Mouse (Mus musculus) embryonic fibroblast, embryonic 13.5 days (primary cell): ENCODE results near the gene Prok1. TPM values are rescaled to one million over a fixed set of nuclear protein-coding genes. Genes with fewer than 3 reads are reported as not detected.

Source experiments
- H3K27ac ChIP-seq: 2 replicates; pipeline ENCODE4 v1.5.1; 2012; ENCODE audit warnings: low read length, control low read depth, inconsistent platforms; ENCODE audit not compliant: insufficient read depth
- H3K4me1 ChIP-seq: 2 replicates; pipeline ENCODE4 v1.6.1; 2011; ENCODE audit warnings: low read length; ENCODE audit not compliant: control insufficient read depth, insufficient read depth
- H3K4me3 ChIP-seq: 2 replicates; pipeline ENCODE4 v1.5.1; 2011; ENCODE audit warnings: mild to moderate bottlenecking, control low read depth, low read length; ENCODE audit not compliant: insufficient read depth
- CTCF ChIP-seq: IDR thresholded peaks from 2 replicates; pipeline ENCODE4 v1.5.1; 2011; ENCODE audit warnings: mild to moderate bottlenecking, control low read depth, low read length, moderate library complexity, borderline replicate concordance; ENCODE audit not compliant: insufficient read depth
- POLR2A ChIP-seq: IDR thresholded peaks from 2 replicates; pipeline ENCODE4 v1.6.1; 2011; ENCODE audit warnings: low read depth, mild to moderate bottlenecking, control low read depth, low read length, moderate library complexity
- polyA plus RNA-seq: library from polyadenylated mRNA; stranded (reverse); fragments of >200 nt; gene quantifications from 2 replicates; pipeline ENCODE4 v1.2.4, GENCODE M21; 2011; ENCODE audit warnings: low read depth; ENCODE audit not compliant: missing spikeins, insufficient read length

Prok1 gene
- polyA plus RNA-seq = not detected in 2 replicates

DNA sequence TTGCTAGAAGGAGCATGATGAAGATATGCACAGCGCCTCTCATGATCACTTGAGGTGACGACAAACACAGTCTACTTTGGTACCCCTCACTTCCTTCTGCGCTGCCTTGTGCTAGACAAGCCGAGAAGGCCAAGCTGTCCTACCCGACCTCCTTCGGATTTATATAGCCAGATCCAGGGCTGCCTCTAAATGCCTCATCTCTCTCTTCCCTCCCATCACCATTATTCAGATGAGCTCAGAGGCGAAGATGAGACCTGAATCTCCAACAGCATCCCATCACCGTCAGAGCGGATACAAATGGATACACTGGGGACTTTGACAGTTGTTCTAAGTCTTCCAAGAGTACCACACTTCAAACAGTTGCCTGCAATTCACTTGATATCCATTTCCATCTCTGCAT, at the start of gene Prok1:
Prok1 (minus strand) TSS at position 101 of the 400 bp plus-strand sequence.
- Histone ChIP-seq H3K4me3 (no peak within 1 kb of the TSS), H3K4me1 (no peaks in the 10 kb centered on the region), H3K27ac (no peak within 1 kb of the TSS)
- TF ChIP-seq CTCF (no peak), POLR2A (no peak)

DNA sequence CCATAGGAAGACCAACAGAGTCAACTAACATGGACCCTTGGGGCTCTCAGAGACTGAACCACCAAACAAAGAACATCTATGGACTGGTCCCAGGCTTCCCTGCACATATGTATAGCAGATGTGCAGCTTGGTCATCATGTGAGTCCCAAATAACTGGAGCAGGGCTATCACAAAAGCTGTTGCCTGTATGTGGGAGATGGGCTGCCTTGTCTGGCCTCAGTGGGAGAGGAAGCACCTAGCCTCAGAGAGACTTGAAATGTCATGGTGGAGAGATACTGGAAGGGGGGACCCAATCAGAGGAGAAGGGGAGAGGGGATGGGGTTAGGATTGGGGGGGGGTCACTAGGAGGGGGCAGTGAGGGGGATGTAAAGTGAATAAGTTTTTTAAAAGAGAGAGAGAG, 47.8 kb upstream of the Prok1 start:
- Histone ChIP-seq H3K4me1 (no peaks in the 10 kb centered on the region), H3K4me3 (no peak overlapping the region), H3K27ac (no peak overlapping the region)
- no peak for TF ChIP-seq POLR2A
- no peak for TF ChIP-seq CTCF

DNA sequence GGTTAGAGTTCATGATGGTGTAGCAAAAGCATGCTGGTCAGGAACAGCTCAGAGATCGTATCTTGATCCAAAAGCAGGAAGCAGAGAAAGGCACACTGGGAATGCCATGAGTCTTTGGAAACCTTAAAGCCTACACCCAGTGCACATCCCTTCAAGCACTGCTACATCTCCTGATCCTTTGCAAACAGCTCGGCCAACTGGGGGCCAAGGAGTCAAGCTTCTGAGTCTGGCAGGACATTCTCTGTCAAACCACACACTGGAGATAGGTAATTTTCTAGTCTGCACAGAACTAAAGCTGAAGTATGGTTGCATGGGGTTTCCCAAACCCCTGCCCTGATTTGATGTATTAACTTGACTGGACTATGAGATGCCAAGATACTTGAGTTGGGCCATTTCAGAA, 46.6 kb upstream of the Prok1 start:
- TF ChIP-seq POLR2A (no peak), CTCF (no peak)
- Histone ChIP-seq H3K4me1 (no peaks in the 10 kb centered on the region), H3K27ac (no peak overlapping the region), H3K4me3 (no peak overlapping the region)

DNA sequence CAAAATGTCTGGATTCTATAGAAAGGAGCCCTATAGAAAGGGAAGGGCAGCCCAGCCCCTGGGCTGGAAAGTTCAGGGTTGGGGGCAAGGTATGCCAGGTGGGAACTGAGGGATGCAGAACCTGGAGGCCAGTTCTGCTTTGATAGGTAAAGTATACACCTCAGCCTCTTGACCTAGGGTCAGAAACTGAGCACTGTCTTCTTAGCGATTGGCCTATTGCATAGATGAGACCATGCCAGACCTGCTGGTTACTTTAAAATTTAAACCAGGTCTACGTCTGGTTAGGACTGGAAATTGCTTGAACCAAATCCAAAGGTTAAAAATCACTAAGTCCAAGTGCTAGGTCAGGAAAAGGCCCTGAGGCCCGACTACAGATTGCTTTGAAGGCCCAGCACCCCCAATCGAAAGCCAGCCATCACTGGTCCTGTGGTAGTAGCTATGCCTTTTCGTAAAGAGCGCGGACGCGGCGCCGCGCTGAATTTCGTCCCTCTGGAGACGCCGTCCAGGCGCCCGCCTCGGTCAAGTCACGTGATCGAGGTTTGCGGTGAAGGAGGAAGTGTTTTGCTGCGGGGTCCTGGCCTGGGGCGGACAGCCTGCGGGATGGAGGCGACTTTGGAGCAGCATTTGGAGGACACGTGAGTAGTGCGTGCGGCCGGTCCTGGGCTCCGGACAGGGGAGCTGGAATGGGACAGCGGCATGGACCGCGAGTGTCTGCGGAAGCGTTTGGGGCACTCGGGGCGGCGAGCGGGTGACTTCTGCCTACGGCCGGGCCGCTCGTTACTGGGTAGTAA, 39.2 kb upstream of the Prok1 start, which contains the start of gene Lamtor5:
Lamtor5 (plus strand) TSS at position 380 of the 791 bp plus-strand sequence.
- Histone ChIP-seq H3K27ac (no peak within 1 kb of the TSS), H3K4me1 (peaks cover 4% of the 10 kb centered on the region; the same call in 1 of the 2 replicates), H3K4me3 (peak within 1 kb of the TSS; percentile 65)
- peak; percentile 46 for TF ChIP-seq POLR2A
- no peak for TF ChIP-seq CTCF

DNA sequence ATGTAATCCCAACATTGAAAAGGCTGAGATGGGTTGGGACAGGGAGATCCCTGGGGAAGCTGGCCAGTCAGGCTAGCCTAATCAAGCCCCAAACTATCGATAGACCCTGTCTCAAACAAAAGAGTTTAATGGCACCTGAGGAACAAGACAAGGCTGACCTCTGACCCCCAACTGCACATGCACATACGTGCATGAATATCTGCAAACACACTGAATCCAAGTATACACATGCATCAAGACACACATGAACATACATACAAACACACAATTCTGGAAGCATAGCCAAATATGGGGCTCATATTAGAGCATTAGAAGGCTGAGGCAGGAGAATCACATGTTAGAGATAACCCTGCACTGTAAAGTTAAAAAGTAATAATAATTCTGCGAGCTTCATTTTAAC, 37.1 kb upstream of the Prok1 start:
- Histone ChIP-seq H3K27ac (no peak overlapping the region), H3K4me3 (no peak overlapping the region), H3K4me1 (peaks cover 4% of the 10 kb centered on the region; the same call in 1 of the 2 replicates)
- no peak for TF ChIP-seq POLR2A
- no peak for TF ChIP-seq CTCF

- TF ChIP-seq CTCF (no peak), POLR2A (no peak)
- H3K4me3 ChIP-seq = no peak overlapping the region
- H3K27ac ChIP-seq = no peak overlapping the region
- peaks cover 4% of the 10 kb centered on the region for H3K4me1 ChIP-seq
Measured at GRCm38 (mm10) chr3:107275996-107276395, 36.5 kb upstream of the Prok1 start.

DNA sequence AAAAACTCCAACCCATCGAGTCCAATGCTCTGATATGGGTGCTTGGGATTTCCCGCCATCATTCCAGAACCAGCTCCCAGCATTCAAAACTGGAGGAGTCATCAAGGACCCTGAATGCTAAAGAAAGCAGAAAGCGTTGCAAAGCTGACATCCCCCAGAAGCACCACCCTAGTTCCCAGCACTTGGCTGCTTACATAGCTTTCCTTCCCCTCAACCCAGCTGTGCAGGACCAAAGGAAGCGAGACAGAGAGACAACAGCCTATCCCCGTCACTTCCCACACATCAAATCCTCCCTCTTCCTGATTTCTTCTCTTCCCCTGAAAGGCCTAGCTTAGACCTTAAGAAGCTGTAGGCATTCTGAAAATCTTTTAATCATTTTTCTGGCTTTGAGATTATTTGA, 35.8 kb upstream of the Prok1 start:
- Histone ChIP-seq H3K4me3 (no peak overlapping the region), H3K27ac (no peak overlapping the region), H3K4me1 (peaks cover 4% of the 10 kb centered on the region)
- TF ChIP-seq CTCF (no peak), POLR2A (no peak)

DNA sequence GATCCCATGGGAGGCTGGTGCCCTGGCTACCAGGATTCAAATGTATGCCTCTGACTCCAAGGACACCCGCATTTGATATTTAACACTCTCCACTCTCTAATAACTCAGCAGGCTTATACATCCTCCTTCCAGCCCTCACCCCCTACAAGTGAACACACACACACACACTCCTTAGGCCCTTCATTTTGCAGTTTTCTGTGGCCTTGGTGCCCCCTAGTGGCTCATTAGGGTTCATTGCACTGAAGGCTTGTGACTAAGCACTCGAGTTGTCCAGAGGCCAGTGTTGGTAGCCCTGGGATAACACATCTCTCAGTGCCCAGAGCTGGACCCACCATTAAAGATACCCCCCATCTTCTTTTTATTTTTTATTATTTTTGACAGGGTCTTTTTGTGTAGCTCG, 34.3 kb upstream of the Prok1 start:
- TF ChIP-seq CTCF (peak; percentile 41; the same call in 1 of the 2 replicates), POLR2A (no peak)
- Histone ChIP-seq H3K4me3 (no peak overlapping the region), H3K4me1 (no peaks in the 10 kb centered on the region; the same call in 1 of the 2 replicates), H3K27ac (no peak overlapping the region)

DNA sequence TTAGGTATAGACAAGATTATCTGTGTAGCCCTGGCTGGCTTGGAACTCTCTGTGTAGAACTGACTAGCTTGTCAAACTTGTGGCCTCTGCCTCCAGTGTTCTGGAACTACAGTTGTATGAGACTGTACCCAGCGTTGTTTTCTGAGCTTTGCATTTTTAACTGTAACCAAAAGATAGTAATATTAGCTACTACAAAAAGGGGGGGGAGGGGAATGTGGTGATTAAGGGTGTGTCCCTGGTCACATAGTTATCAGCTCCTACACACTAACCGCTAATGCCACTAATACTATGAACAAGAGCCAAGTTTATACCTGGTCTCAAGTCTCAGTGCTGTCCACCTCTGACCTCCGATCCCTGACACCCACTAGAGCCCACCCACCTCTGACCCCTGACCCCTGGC, 32.9 kb upstream of the Prok1 start:
- Histone ChIP-seq H3K27ac (no peak overlapping the region), H3K4me1 (no peaks in the 10 kb centered on the region; the same call in 1 of the 2 replicates), H3K4me3 (no peak overlapping the region)
- TF ChIP-seq CTCF = no peak
- TF ChIP-seq POLR2A = no peak

- TF ChIP-seq CTCF (no peak), POLR2A (no peak)
- Histone ChIP-seq H3K4me3 (no peak overlapping the region), H3K27ac (no peak overlapping the region), H3K4me1 (no peaks in the 10 kb centered on the region; the same call in 1 of the 2 replicates)
Measured at GRCm38 (mm10) chr3:107266814-107267345, 27.4 kb upstream of the Prok1 start.
